Mouse (Mus musculus): ENCODE measurements around the gene Trpm8. TPM values are rescaled to one million over a fixed set of nuclear protein-coding genes. Genes with fewer than 3 reads are reported as not detected.

Gene Trpm8
- polyA plus RNA-seq, 1 experiment from 2014 or later, result 0.14 TPM

- Histone ChIP-seq H3K9me3 (ENCODE audit: control insufficient read depth, low read length) (peaks cover 88% of the 10 kb centered on the region), H3K4me3 (replicated peaks; ENCODE audit: low read depth, low read length) (no peak overlapping the region), H3K27me3 (ENCODE audit: control insufficient read depth, insufficient read depth, low read length) (no peaks in the 10 kb centered on the region), H3K27ac (replicated peaks; ENCODE audit: low read depth, low read length) (no peak overlapping the region), H3K9ac (replicated peaks; ENCODE audit: low read length) (no peak overlapping the region), H3K4me2 (ENCODE audit: low read length) (no peak overlapping the region), H3K36me3 (ENCODE audit: control insufficient read depth, insufficient read depth, low read length) (no peaks in the 10 kb centered on the region), H3K4me1 (ENCODE audit: control insufficient read depth, insufficient read depth, low read length) (no peaks in the 10 kb centered on the region)
- no peak for ATAC-seq (ENCODE audit: low FRiP score, low TSS enrichment)
- WGBS, result 76% methylated on average over 6 of the region's 6 CpGs
- no peak for DNase-seq
Observed at GRCm38 (mm10) chr1:88253540-88253939, 23.9 kb upstream of the Trpm8 start.

DNA sequence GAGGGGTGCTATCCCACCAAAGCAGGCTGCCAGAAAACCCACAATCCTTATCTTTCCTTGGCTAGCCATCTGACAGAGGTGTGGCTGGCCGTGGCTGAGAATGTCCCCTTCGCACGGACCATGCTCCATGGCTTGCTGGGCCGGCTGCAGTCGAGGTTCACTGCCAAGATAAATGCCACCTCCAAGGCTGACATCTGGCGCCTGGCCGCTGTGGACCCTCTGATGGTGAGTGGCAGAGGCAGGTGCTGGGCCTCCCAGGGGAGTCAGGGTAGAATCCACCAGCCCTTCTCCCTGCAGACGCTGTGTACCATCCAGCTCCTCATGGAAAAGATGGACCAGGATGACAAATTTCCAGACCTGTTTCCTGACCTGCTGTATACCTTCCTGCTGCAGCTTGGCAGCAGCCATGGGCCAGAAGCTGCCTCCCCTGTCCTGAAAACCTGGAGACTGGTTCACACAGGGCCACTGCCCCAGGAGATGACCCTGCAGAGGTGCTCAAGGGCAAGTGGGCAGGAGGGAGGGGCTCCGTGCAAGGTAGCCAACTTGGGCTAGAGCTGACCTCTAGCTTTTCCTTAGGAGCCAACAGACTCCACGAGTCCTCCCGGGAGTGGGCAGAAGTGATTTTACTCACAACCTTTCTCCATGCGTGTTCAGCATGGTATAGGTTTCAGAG, 22.5 kb upstream of the Trpm8 start:
- 88% methylated on average over 12 of the region's 12 CpGs for WGBS
- no peaks in the 10 kb centered on the region for H3K27me3 ChIP-seq (ENCODE audit: control insufficient read depth, insufficient read depth, low read length)
- ATAC-seq (ENCODE audit: low FRiP score, low TSS enrichment), result peak; percentile 7; the same call in 1 of the 2 replicates
- no peak overlapping the region for H3K4me2 ChIP-seq (ENCODE audit: low read length)
- no peak overlapping the region for H3K4me3 ChIP-seq (replicated peaks; ENCODE audit: low read depth, low read length)
- DNase-seq, result no peak
- peaks cover 74% of the 10 kb centered on the region for H3K9me3 ChIP-seq (ENCODE audit: control insufficient read depth, low read length)
- no peaks in the 10 kb centered on the region for H3K4me1 ChIP-seq (ENCODE audit: control insufficient read depth, insufficient read depth, low read length)
- H3K36me3 ChIP-seq (ENCODE audit: control insufficient read depth, insufficient read depth, low read length), result peaks cover 6% of the 10 kb centered on the region
- no peak overlapping the region for H3K27ac ChIP-seq (replicated peaks; ENCODE audit: low read depth, low read length)
- no peak overlapping the region for H3K9ac ChIP-seq (replicated peaks; ENCODE audit: low read length)

- H3K9me3 ChIP-seq (ENCODE audit: control insufficient read depth, low read length), result peaks cover 69% of the 10 kb centered on the region
- no peak overlapping the region for H3K27ac ChIP-seq (replicated peaks; ENCODE audit: low read depth, low read length)
- H3K4me1 ChIP-seq (ENCODE audit: control insufficient read depth, insufficient read depth, low read length), result no peaks in the 10 kb centered on the region
- H3K36me3 ChIP-seq (ENCODE audit: control insufficient read depth, insufficient read depth, low read length), result peaks cover 11% of the 10 kb centered on the region
- H3K4me3 ChIP-seq (replicated peaks; ENCODE audit: low read depth, low read length), result no peak overlapping the region
- 56% methylated on average over 2 of the region's 2 CpGs for WGBS
- ATAC-seq (ENCODE audit: low FRiP score, low TSS enrichment) (peak; percentile 2; the same call in 1 of the 2 replicates), DNase-seq (no peak)
- H3K27me3 ChIP-seq (ENCODE audit: control insufficient read depth, insufficient read depth, low read length), result no peaks in the 10 kb centered on the region
- H3K4me2 ChIP-seq (ENCODE audit: low read length), result no peak overlapping the region
- no peak overlapping the region for H3K9ac ChIP-seq (replicated peaks; ENCODE audit: low read length)
Observed at GRCm38 (mm10) chr1:88255466-88255857, 22.0 kb upstream of the Trpm8 start.

- ATAC-seq (ENCODE audit: low FRiP score, low TSS enrichment) (no peak; the same call in 1 of the 2 replicates), DNase-seq (no peak)
- Histone ChIP-seq H3K9me3 (ENCODE audit: control insufficient read depth, low read length) (peaks cover 62% of the 10 kb centered on the region), H3K9ac (replicated peaks; ENCODE audit: low read length) (no peak overlapping the region), H3K4me1 (ENCODE audit: control insufficient read depth, insufficient read depth, low read length) (no peaks in the 10 kb centered on the region), H3K36me3 (ENCODE audit: control insufficient read depth, insufficient read depth, low read length) (peaks cover 18% of the 10 kb centered on the region), H3K4me2 (ENCODE audit: low read length) (no peak overlapping the region), H3K27ac (replicated peaks; ENCODE audit: low read depth, low read length) (no peak overlapping the region), H3K4me3 (replicated peaks; ENCODE audit: low read depth, low read length) (no peak overlapping the region), H3K27me3 (ENCODE audit: control insufficient read depth, insufficient read depth, low read length) (no peaks in the 10 kb centered on the region)
- 79% methylated on average over 13 of the region's 13 CpGs for WGBS
Observed at GRCm38 (mm10) chr1:88255989-88256754, 21.3 kb upstream of the Trpm8 start.

DNA sequence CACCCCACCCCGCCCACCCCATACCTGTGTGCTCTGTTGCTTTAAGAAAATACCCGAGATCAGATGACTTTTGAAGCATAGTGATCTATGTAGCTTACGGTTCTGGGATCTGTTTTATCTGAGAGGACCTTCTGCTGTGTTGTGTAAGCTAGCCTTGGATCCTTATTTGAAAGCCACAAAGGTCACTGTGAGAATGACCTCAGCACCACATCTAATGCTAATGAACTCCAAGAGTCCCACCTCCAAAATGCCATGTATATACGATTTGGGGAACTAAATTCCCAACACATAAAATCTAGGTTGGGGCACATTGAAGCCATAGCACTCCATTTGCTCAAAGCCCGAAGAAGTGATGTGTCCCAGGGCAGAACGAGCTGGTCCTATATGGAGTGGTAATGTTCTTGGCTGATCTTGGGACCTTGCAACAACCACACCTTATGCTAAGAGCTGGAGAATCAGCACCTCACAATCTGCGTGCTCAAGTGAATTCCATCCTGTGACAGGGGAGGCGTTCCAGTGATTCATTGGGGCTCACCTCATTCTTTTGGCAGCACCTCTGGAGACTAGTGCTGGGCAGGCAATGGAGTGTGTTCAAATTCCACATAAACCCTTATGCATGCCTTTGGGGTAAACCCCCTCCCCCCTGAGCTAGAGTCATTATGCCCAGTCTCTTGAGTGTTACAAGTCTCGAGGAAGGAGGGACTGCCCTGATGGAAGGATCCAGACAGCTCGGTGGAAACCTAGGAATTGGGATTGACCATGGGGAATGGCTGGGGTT, 20.4 kb upstream of the Trpm8 start:
- H3K9me3 ChIP-seq (ENCODE audit: control insufficient read depth, low read length), result peaks cover 56% of the 10 kb centered on the region
- WGBS, result 81% methylated on average over 10 of the region's 10 CpGs
- no peak for ATAC-seq (ENCODE audit: low FRiP score, low TSS enrichment)

DNA sequence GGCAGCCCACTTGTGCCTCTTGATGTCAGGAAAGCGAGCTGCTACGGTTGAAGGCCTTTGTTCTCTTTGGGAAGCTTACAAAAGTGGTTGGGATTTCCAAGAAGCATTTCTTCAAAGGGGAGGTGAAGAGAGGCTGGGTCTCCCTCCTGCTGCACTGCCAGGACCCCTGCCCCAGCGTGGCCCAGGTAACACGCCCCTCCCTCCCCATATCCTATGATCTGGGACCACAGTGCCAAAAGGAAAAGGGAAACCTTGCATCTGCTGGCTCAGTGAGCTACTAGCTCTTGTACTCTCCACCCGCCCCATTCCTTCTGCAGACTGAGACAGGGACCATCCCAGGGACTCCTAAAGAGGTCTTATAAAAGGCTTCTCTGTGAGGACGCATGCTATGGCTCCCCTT, 19.8 kb upstream of the Trpm8 start:
- WGBS, result 79% methylated on average over 6 of the region's 6 CpGs
- no peak overlapping the region for H3K4me2 ChIP-seq (ENCODE audit: low read length)
- no peak for DNase-seq
- H3K27me3 ChIP-seq (ENCODE audit: control insufficient read depth, insufficient read depth, low read length), result no peaks in the 10 kb centered on the region
- H3K4me1 ChIP-seq (ENCODE audit: control insufficient read depth, insufficient read depth, low read length), result no peaks in the 10 kb centered on the region
- no peak overlapping the region for H3K9ac ChIP-seq (replicated peaks; ENCODE audit: low read length)
- peaks cover 33% of the 10 kb centered on the region for H3K36me3 ChIP-seq (ENCODE audit: control insufficient read depth, insufficient read depth, low read length)
- H3K4me3 ChIP-seq (replicated peaks; ENCODE audit: low read depth, low read length), result no peak overlapping the region
- H3K27ac ChIP-seq (replicated peaks; ENCODE audit: low read depth, low read length), result no peak overlapping the region
- H3K9me3 ChIP-seq (ENCODE audit: control insufficient read depth, low read length), result peaks cover 50% of the 10 kb centered on the region
- ATAC-seq (ENCODE audit: low FRiP score, low TSS enrichment), result no peak

More for the DNA sequence above, 20.4 kb upstream of the Trpm8 start:
- Histone ChIP-seq H3K27ac (replicated peaks; ENCODE audit: low read depth, low read length) (no peak overlapping the region), H3K9ac (replicated peaks; ENCODE audit: low read length) (no peak overlapping the region), H3K27me3 (ENCODE audit: control insufficient read depth, insufficient read depth, low read length) (no peaks in the 10 kb centered on the region), H3K4me2 (ENCODE audit: low read length) (no peak overlapping the region), H3K4me1 (ENCODE audit: control insufficient read depth, insufficient read depth, low read length) (no peaks in the 10 kb centered on the region), H3K4me3 (replicated peaks; ENCODE audit: low read depth, low read length) (no peak overlapping the region), H3K36me3 (ENCODE audit: control insufficient read depth, insufficient read depth, low read length) (peaks cover 27% of the 10 kb centered on the region)
- DNase-seq, result no peak

DNA sequence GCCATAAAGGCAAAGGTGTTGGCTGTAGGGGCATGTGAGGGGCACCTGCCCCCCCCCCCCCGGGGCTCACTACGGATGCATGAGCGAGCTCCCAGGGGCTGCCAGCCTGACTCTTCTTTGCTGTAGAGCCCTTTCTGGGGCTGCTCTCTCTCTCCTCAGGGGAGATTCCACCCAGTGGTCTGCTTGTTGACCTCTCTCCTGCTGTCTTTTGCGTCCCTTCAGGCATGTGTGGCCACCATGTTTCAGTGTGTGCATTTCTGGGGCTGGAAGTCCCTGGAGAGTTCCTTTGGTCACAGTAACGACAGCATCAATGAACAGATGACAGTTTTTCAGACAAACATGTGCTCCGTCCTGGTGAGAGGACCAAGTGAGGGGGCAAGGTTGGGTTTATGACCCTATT, 19.1 kb upstream of the Trpm8 start:
- DNase-seq (no peak), ATAC-seq (ENCODE audit: low FRiP score, low TSS enrichment) (no peak)
- Histone ChIP-seq H3K4me3 (replicated peaks; ENCODE audit: low read depth, low read length) (no peak overlapping the region), H3K4me2 (ENCODE audit: low read length) (no peak overlapping the region), H3K27ac (replicated peaks; ENCODE audit: low read depth, low read length) (no peak overlapping the region), H3K27me3 (ENCODE audit: control insufficient read depth, insufficient read depth, low read length) (no peaks in the 10 kb centered on the region), H3K36me3 (ENCODE audit: control insufficient read depth, insufficient read depth, low read length) (peaks cover 40% of the 10 kb centered on the region), H3K9me3 (ENCODE audit: control insufficient read depth, low read length) (peaks cover 43% of the 10 kb centered on the region), H3K4me1 (ENCODE audit: control insufficient read depth, insufficient read depth, low read length) (no peaks in the 10 kb centered on the region), H3K9ac (replicated peaks; ENCODE audit: low read length) (no peak overlapping the region)
- 69% methylated on average over 6 of the region's 6 CpGs for WGBS

DNA sequence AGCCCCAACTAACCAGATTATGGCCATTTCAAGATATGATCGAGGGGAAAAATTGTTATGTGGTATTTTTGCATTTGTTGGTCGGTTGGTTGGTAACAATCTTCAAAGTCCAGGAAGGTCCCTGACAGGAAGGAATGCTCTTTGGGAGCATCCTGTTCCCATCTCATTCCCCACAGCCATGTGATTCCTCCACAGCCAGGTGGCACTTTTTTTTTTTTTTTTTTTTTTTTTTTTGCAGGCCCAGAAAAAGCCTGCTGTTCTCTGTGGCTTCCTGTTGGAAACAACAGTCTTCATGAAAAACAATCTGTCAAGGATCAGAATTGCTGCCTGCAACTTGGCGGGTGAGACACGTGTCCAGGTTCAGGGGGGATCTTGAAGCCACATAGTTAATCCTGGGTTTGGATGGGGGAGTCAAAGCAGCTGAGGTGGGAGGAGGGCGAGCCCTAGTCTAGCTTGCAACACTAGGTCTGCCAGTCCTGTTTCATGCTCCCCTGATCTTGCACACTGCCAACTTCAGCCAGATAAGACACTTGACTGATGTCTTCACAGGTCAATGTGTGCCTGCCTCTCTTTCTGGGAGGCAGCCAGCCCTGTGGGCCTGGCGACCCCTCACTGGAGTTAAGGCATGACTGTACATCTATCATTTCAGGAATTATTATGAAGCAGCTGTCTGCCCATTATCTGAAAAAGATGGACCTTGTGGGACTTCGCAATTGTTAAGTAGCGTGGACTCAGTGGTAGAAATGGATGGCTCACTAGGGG, 18.4 kb upstream of the Trpm8 start:
- Histone ChIP-seq H3K4me1 (ENCODE audit: control insufficient read depth, insufficient read depth, low read length) (no peaks in the 10 kb centered on the region), H3K36me3 (ENCODE audit: control insufficient read depth, insufficient read depth, low read length) (peaks cover 47% of the 10 kb centered on the region), H3K9ac (replicated peaks; ENCODE audit: low read length) (no peak overlapping the region), H3K27me3 (ENCODE audit: control insufficient read depth, insufficient read depth, low read length) (no peaks in the 10 kb centered on the region), H3K4me3 (replicated peaks; ENCODE audit: low read depth, low read length) (no peak overlapping the region), H3K9me3 (ENCODE audit: control insufficient read depth, low read length) (peaks cover 36% of the 10 kb centered on the region), H3K27ac (replicated peaks; ENCODE audit: low read depth, low read length) (no peak overlapping the region), H3K4me2 (ENCODE audit: low read length) (no peak overlapping the region)
- WGBS, result 82% methylated on average over 8 of the region's 8 CpGs
- DNase-seq (no peak), ATAC-seq (ENCODE audit: low FRiP score, low TSS enrichment) (no peak)

Data from midbrain, embryonic 14.5 days (tissue).